Mouse (Mus musculus): Measurements from ENCODE around the gene Prl8a9.

- TF ChIP-seq CTCF (IDR thresholded peaks at IDR 0.05; ENCODE audit: extremely low read depth, insufficient read depth, insufficient read length, insufficient replicate concordance) (no peak), POLR2A (IDR thresholded peaks at IDR 0.05; ENCODE audit: low read depth, low read length) (no peak)
Observed at GRCm38 (mm10) chr13:27582071-27582470, 17.7 kb upstream of the Prl8a9 start, which contains the start of gene Prl8a1.
